Mouse (Mus musculus) spleen, postnatal 4 days (tissue): Measurements from ENCODE around the gene Ctrb1.
A peak's percentile ranks its signal among the peaks of the same experiment; 100 is the strongest.

Experiments
- DNase-seq, 2 experiments: peaks; one replicate each; pipeline ENCODE4 v3.0.0; 2022; ENCODE audit warnings: low spot score in 2 of 2

The Ctrb1 gene

GRCm38 (mm10) chr8:111681153-111681552 lies 9.7 kb downstream of the Ctrb1 start:
- DNase-seq: no peak

GRCm38 (mm10) chr8:111680423-111681028 lies 10.3 kb downstream of the Ctrb1 start:
- DNase-seq: no peak

GRCm38 (mm10) chr8:111678848-111679247 lies 12.0 kb downstream of the Ctrb1 start:
- DNase-seq: no peak

GRCm38 (mm10) chr8:111678111-111678510 lies 12.7 kb downstream of the Ctrb1 start:
- peak; percentile 53 to 78 for DNase-seq

- DNase-seq: peak in 1 of 2 experiments; percentile 69
These were observed 14.6 kb downstream of the Ctrb1 start for GRCm38 (mm10) chr8:111676237-111676636.

- no peak for DNase-seq
These were observed 24.1 kb downstream of the Ctrb1 start for GRCm38 (mm10) chr8:111666751-111667150.

GRCm38 (mm10) chr8:111662473-111662872 lies 28.3 kb downstream of the Ctrb1 start:
- DNase-seq: peak; percentile 71 to 87

- no peak for DNase-seq
These were observed 31.9 kb downstream of the Ctrb1 start for GRCm38 (mm10) chr8:111658819-111659423.

- DNase-seq: no peak
These were observed 33.4 kb downstream of the Ctrb1 start for GRCm38 (mm10) chr8:111657312-111657854.

- no peak for DNase-seq
These were observed 37.3 kb downstream of the Ctrb1 start for GRCm38 (mm10) chr8:111653524-111653923.

- no peak for DNase-seq
These were observed 40.2 kb downstream of the Ctrb1 start for GRCm38 (mm10) chr8:111650651-111651050.

GRCm38 (mm10) chr8:111648834-111649233 lies 42.0 kb downstream of the Ctrb1 start:
- no peak for DNase-seq

- no peak for DNase-seq
These were observed 45.1 kb downstream of the Ctrb1 start for GRCm38 (mm10) chr8:111645715-111646114.

- DNase-seq: peak in 1 of 2 experiments; percentile 42
These were observed 46.3 kb downstream of the Ctrb1 start for GRCm38 (mm10) chr8:111644286-111645051.

- peak; percentile 85 to 91 for DNase-seq
These were observed 47.3 kb downstream of the Ctrb1 start, which contains the start of gene Zfp1 for GRCm38 (mm10) chr8:111643264-111644141. Zfp1 (plus strand) TSS chr8:111643401.

- no peak for DNase-seq
These were observed 47.9 kb downstream of the Ctrb1 start for GRCm38 (mm10) chr8:111642939-111643263.

GRCm38 (mm10) chr8:111642496-111642895 lies 48.3 kb downstream of the Ctrb1 start:
- peak in 1 of 2 experiments; percentile 16 for DNase-seq

GRCm38 (mm10) chr8:111641064-111641463 lies 49.7 kb downstream of the Ctrb1 start:
- no peak for DNase-seq

GRCm38 (mm10) chr8:111638086-111638485 lies 52.7 kb downstream of the Ctrb1 start:
- no peak for DNase-seq
